Mouse (Mus musculus): Measurements from ENCODE around the gene Ralgapa1.

Ralgapa1 gene

GRCm38 (mm10) chr12:55820661-55821314 lies at the start of gene Ralgapa1:
TSS of gene Ralgapa1 (minus strand) at chr12:55821167.
- ATAC-seq (ENCODE audit: insufficient number of reproducible peaks, low FRiP score, low TSS enrichment): peak; percentile 92

GRCm38 (mm10) chr12:55869622-55870322 lies 48.8 kb upstream of the Ralgapa1 start:
- ATAC-seq (ENCODE audit: insufficient number of reproducible peaks, low FRiP score, low TSS enrichment): no peak

- no peak for ATAC-seq (ENCODE audit: insufficient number of reproducible peaks, low FRiP score, low TSS enrichment)
Measured at GRCm38 (mm10) chr12:55867738-55868137, 46.8 kb upstream of the Ralgapa1 start.

GRCm38 (mm10) chr12:55860631-55861030 lies 39.7 kb upstream of the Ralgapa1 start:
- ATAC-seq (ENCODE audit: insufficient number of reproducible peaks, low FRiP score, low TSS enrichment): no peak

- no peak for ATAC-seq (ENCODE audit: insufficient number of reproducible peaks, low FRiP score, low TSS enrichment)
Measured at GRCm38 (mm10) chr12:55859409-55860349, 38.7 kb upstream of the Ralgapa1 start.

- no peak for ATAC-seq (ENCODE audit: insufficient number of reproducible peaks, low FRiP score, low TSS enrichment)
Measured at GRCm38 (mm10) chr12:55850650-55851049, 29.7 kb upstream of the Ralgapa1 start.

- no peak for ATAC-seq (ENCODE audit: insufficient number of reproducible peaks, low FRiP score, low TSS enrichment)
Measured at GRCm38 (mm10) chr12:55847851-55848250, 26.9 kb upstream of the Ralgapa1 start.

- no peak for ATAC-seq (ENCODE audit: insufficient number of reproducible peaks, low FRiP score, low TSS enrichment)
Measured at GRCm38 (mm10) chr12:55846741-55847140, 25.8 kb upstream of the Ralgapa1 start.

- ATAC-seq (ENCODE audit: insufficient number of reproducible peaks, low FRiP score, low TSS enrichment): no peak
Measured at GRCm38 (mm10) chr12:55837495-55837894, 16.5 kb upstream of the Ralgapa1 start.

GRCm38 (mm10) chr12:55836199-55836951 lies 15.4 kb upstream of the Ralgapa1 start, which contains the start of gene Brms1l:
TSS of gene Brms1l (plus strand) at chr12:55836324.
- ATAC-seq (ENCODE audit: insufficient number of reproducible peaks, low FRiP score, low TSS enrichment): peak; percentile 99

- ATAC-seq (ENCODE audit: insufficient number of reproducible peaks, low FRiP score, low TSS enrichment): no peak
Measured at GRCm38 (mm10) chr12:55835857-55836198, 14.9 kb upstream of the Ralgapa1 start.

GRCm38 (mm10) chr12:55834891-55835290 lies 13.9 kb upstream of the Ralgapa1 start:
- no peak for ATAC-seq (ENCODE audit: insufficient number of reproducible peaks, low FRiP score, low TSS enrichment)

- no peak for ATAC-seq (ENCODE audit: insufficient number of reproducible peaks, low FRiP score, low TSS enrichment)
Measured at GRCm38 (mm10) chr12:55833906-55834625, 13.1 kb upstream of the Ralgapa1 start.

- ATAC-seq (ENCODE audit: insufficient number of reproducible peaks, low FRiP score, low TSS enrichment): no peak
Measured at GRCm38 (mm10) chr12:55832961-55833360, 12.0 kb upstream of the Ralgapa1 start.

- 0 out of 2 replicates have a peak, but pooled peaks have one; percentile 37 for ATAC-seq (ENCODE audit: insufficient number of reproducible peaks, low FRiP score, low TSS enrichment)
Measured at GRCm38 (mm10) chr12:55831101-55831500, 10.1 kb upstream of the Ralgapa1 start.

GRCm38 (mm10) chr12:55825537-55825936 lies 4.6 kb upstream of the Ralgapa1 start:
- no peak for ATAC-seq (ENCODE audit: insufficient number of reproducible peaks, low FRiP score, low TSS enrichment)

- no peak for ATAC-seq (ENCODE audit: insufficient number of reproducible peaks, low FRiP score, low TSS enrichment)
Measured at GRCm38 (mm10) chr12:55824027-55824426, 3.1 kb upstream of the Ralgapa1 start.

GRCm38 (mm10) chr12:55820119-55820660 lies 777 bp downstream of the Ralgapa1 start:
- ATAC-seq (ENCODE audit: insufficient number of reproducible peaks, low FRiP score, low TSS enrichment): peak; percentile 65

GRCm38 (mm10) chr12:55816488-55816887 lies 4.5 kb downstream of the Ralgapa1 start:
- no peak for ATAC-seq (ENCODE audit: insufficient number of reproducible peaks, low FRiP score, low TSS enrichment)
